Mouse (Mus musculus) forebrain, embryonic 11.5 days (tissue): ENCODE measurements at regions not wholly inside any gene's neighbourhood (a gene's known extent, or its start where the extent isn't known, plus 50 kb on each side); places are given as distances from the start of the nearest gene placed in this dataset.

Source experiments
- ATAC-seq: fragments of 200-750 bp; cut with Nextera tagmentation; replicated peaks from 2 replicates; pipeline ENCODE4 v1.8.0; 2017; ENCODE audit warnings: moderate TSS enrichment; ENCODE audit not compliant: low FRiP score
- DNase-seq: peaks from one replicate; pipeline ENCODE4 v3.0.0-alpha.2; 2017; ENCODE audit warnings: low spot score
- H3K27ac ChIP-seq: fragments of 300-500 bp; sonication (generic); 2 replicates; pipeline ENCODE4 v1.5.1; 2014; ENCODE audit warnings: low read depth, low read length
- H3K27me3 ChIP-seq: fragments of 300-500 bp; sonication (generic); 2 replicates; pipeline ENCODE4 v1.6.1; 2014; ENCODE audit warnings: mild to moderate bottlenecking, low read length, mixed read lengths; ENCODE audit not compliant: control insufficient read depth, insufficient read depth
- H3K36me3 ChIP-seq: fragments of 300-500 bp; sonication (generic); 2 replicates; pipeline ENCODE4 v1.6.1; 2014; ENCODE audit warnings: mild to moderate bottlenecking, low read length, moderate library complexity, mixed read lengths; ENCODE audit not compliant: control insufficient read depth, insufficient read depth
- H3K4me1 ChIP-seq: fragments of 300-500 bp; sonication (generic); replicated peaks from 2 replicates; pipeline ENCODE4 v1.6.1; 2014; ENCODE audit warnings: low read length, mixed read lengths; ENCODE audit not compliant: control insufficient read depth, insufficient read depth
- H3K4me2 ChIP-seq: fragments of 300-500 bp; sonication (generic); 2 replicates; pipeline ENCODE4 v1.6.1; 2014; ENCODE audit warnings: low read depth, mild to moderate bottlenecking, low read length, moderate library complexity, mixed read lengths; ENCODE audit not compliant: severe bottlenecking
- H3K4me3 ChIP-seq: fragments of 300-500 bp; sonication (generic); 2 replicates; pipeline ENCODE4 v1.5.1; 2014; ENCODE audit warnings: low read depth, low read length
- H3K9ac ChIP-seq: fragments of 300-500 bp; sonication (generic); 2 replicates; pipeline ENCODE4 v1.6.1; 2014; ENCODE audit warnings: low read length
- H3K9me3 ChIP-seq: fragments of 300-500 bp; sonication (generic); 2 replicates; pipeline ENCODE4 v1.6.1; 2016; ENCODE audit warnings: low read length, mixed read lengths; ENCODE audit not compliant: control insufficient read depth
- WGBS: fragments of 180-500 bp; shearing (Covaris S2); extraction: QIAGEN DNeasy Blood & Tissue Kit; methylation state at CpG from one replicate; pipeline ENCODE4 v1.1.7; 2014; 5-methylcytosine and 5-hydroxymethylcytosine counted together

DNA sequence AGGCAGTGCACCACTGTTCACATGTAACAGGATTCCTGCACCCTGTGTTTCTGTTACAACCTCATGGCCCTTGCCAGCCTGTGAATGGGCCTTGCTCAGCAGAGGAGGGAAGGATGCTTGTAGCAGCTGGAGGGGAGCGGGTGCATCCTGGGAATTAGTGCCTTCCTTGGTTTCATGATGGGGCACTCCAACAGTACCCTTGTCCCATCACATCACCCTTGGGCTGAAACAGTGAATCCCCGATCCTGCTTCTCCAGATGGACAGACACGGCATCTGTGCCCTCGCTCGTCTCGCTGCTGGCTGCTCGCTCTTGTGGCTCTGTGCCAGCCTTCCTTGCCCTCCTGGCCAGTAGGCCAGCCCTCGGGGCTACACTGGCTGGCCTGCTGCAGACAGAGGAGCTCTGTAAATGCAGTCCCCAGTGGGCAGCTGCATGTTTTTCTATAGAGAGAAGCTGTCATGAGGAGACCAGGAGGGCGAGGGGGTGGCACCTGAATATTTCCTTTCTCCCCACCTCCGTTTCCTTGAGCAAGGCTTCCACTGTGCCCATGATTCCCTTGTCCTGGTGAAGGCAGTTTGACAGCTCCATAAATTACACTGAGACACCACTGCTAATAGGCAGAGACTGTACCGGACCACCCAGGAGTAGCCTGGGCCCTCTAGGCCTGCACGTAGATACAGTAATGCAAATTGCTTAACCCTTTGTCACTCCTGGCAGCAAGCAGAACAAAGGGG, 104.6 kb upstream of the Tut7 start:
- peaks cover 11% of the 10 kb centered on the region for H3K4me1 ChIP-seq
- 61% methylated on average over 12 of the region's 12 CpGs for WGBS

DNA sequence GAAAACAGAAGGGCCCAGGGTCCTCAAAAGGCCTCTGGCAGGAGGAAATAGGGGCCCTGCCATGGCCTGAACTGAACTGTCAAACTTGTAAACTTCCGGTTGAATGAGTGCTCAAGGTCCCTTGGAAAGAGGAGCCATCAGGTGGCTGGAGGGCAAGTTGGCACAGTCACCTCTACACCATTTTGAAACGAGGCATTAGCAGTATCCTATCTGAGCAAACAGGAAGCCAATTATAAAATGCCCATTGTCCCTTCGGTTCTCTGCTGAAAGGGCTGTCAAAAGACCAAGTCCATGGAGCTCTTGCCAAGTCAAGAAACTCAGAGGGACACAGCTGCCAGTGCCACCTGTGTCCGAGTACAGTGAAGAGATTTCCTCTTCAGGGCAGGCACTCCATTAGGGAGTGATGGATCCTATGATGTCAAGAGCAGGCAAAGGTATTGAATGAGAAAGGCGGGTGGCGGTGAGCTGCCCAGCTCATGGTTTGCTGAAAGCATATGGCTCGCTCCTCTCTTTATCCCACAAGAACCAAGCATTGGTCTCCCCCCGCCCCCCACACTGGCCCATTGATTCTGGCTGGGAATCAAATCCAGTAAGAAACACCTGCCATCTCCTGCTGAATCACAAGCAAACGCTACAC, 103.0 kb upstream of the Tut7 start:
- H3K9me3 ChIP-seq, result no peaks in the 10 kb centered on the region
- no peaks in the 10 kb centered on the region for H3K27me3 ChIP-seq
- ATAC-seq (peak; percentile 29; the same call in 1 of the 2 replicates), DNase-seq (no peak)
- H3K4me3 ChIP-seq, result no peak overlapping the region
- H3K4me1 ChIP-seq, result peaks cover 11% of the 10 kb centered on the region
- WGBS, result 59% methylated on average over 9 of the region's 9 CpGs
- no peaks in the 10 kb centered on the region for H3K36me3 ChIP-seq
- H3K9ac ChIP-seq, result no peak overlapping the region
- H3K4me2 ChIP-seq, result no peak overlapping the region
- H3K27ac ChIP-seq, result no peak overlapping the region

More for the DNA sequence above, 104.6 kb upstream of the Tut7 start:
- Histone ChIP-seq H3K36me3 (no peaks in the 10 kb centered on the region), H3K9me3 (no peaks in the 10 kb centered on the region), H3K9ac (no peak overlapping the region), H3K4me2 (no peak overlapping the region), H3K27me3 (no peaks in the 10 kb centered on the region), H3K4me3 (no peak overlapping the region), H3K27ac (0 out of 2 replicates have a peak overlapping the region, but pooled peaks have one; percentile 31)
- DNase-seq (peak; percentile 68), ATAC-seq (peak; percentile 81)

DNA sequence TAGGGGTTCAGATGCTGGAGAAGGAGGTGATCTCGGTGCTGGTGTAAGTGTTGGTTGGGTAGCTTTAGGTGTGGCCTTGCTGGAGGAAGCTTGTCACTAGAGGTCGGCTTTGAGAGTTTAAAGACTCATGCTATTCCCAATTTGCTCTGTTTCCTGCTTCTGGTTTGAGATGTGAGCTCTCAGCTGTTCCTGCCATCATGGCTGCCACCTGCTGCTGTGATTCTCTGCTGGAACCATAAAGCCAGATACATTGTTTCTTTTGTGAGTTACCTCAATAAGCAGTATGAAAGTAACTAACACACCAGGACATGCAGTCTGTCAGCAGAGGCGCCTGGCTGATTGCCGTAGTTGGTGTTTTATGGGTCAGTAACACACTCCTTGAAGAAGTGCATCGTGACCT, 94.2 kb upstream of the Tut7 start:
- Histone ChIP-seq H3K36me3 (no peaks in the 10 kb centered on the region), H3K27me3 (no peaks in the 10 kb centered on the region), H3K4me2 (no peak overlapping the region), H3K9ac (no peak overlapping the region), H3K9me3 (no peaks in the 10 kb centered on the region), H3K4me3 (no peak overlapping the region), H3K4me1 (no peaks in the 10 kb centered on the region), H3K27ac (no peak overlapping the region)
- DNase-seq (no peak), ATAC-seq (no peak)
- WGBS, result 89% methylated on average over 5 of the region's 5 CpGs

DNA sequence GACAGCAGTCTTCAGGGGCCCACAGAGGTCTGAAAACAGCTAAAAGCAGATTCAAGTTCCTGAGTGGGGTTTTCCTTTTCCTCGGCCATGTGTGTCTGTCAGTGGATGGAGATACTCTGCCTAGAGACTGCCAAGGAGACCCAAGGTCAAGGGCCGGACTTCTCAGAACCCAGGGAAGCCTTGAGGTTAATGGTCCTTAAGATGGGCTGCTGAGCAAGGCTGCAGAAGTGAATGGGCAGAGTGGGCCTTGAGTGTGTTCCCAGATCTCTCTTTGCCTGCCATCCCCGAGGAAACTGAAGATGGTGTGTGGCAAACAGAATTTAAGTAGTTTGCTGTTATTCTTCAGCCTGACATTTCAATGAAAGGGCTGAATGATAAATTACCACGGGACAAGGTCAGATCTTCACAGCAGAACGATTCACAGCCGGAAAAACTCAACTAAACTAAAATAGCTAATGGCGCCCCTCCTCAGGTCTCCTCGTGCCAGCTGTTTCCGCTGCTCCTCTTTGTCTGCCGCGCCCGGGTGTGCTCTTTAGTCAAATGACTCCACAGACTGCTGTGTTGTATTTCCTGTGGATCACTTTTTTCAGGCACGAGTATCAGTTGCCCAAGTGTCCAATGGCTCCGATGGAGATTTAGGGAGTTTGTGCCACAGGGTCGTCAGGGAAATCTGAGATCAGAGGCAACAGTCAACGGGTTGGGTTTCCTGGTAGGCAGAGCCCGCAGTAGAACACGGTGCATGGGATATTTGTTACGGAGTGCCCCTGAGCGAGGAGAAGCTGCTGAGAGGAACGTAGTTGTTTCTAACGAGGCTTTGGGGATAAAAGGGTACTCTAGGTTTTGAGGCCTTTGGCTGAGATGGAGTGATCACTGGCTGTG, 93.5 kb upstream of the Tut7 start:
- no peaks in the 10 kb centered on the region for H3K27me3 ChIP-seq
- no peak overlapping the region for H3K4me3 ChIP-seq
- no peaks in the 10 kb centered on the region for H3K36me3 ChIP-seq
- ATAC-seq, result no peak
- DNase-seq, result no peak
- no peaks in the 10 kb centered on the region for H3K9me3 ChIP-seq
- no peak overlapping the region for H3K4me2 ChIP-seq
- no peak overlapping the region for H3K27ac ChIP-seq
- 88% methylated on average over 22 of the region's 22 CpGs for WGBS
- H3K4me1 ChIP-seq, result no peaks in the 10 kb centered on the region
- no peak overlapping the region for H3K9ac ChIP-seq

GRCm38 (mm10) chr13:59915734-59916133, 92.8 kb upstream of the Tut7 start:
- ATAC-seq (no peak), DNase-seq (no peak)
- 89% methylated on average over 7 of the region's 7 CpGs for WGBS

DNA sequence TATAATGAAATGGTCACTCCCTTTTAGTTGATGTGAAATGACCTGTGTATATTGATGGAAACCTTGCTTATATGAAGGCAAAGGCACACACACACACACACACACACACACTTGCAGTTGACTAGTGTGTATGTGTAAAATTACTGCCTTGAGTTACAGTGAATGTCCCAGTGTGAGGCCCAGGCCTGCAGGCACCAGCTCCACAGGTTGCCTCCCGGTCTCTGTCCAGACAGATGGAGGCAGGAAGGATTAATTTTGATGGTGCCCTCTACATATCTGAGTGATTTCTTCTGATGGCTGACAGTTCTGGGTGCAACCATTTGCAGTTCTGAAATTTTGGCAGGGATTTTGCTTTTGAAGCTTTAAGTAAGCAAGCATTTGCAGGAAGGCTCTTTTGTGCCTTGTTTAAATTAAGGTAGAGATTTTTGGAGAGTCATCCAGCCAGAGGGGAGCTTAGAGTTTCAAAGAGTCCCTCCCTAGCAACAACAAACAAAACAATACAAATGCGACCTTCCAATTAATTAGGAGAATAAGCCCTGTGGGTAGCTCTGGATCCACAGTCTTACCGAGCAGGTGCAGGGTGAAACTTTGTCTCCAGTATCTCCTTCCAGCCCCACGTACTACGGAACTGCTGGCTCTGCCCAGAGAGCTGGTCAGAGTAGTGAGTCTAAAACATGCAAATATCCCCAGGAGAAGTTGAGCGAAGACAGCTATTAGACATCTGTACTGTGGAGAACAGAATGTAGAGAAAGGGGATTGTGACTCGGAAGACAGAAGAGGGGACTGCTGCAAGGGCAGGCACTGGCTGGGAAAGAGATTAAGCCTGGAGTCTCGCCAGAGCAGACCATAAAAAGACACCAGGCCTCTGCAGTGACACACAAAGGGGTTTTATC, 87.5 kb upstream of the Tut7 start:
- peak; percentile 65 for ATAC-seq
- Histone ChIP-seq H3K27ac (peak overlapping the region; percentile 58), H3K9ac (no peak overlapping the region), H3K4me3 (no peak overlapping the region), H3K4me2 (no peak overlapping the region), H3K9me3 (no peaks in the 10 kb centered on the region; the same call in 1 of the 2 replicates), H3K36me3 (no peaks in the 10 kb centered on the region), H3K4me1 (no peaks in the 10 kb centered on the region; the same call in 1 of the 2 replicates), H3K27me3 (no peaks in the 10 kb centered on the region)
- 9% methylated on average over 8 of the region's 8 CpGs for WGBS
- DNase-seq, result no peak

More at GRCm38 (mm10) chr13:59915734-59916133, 92.8 kb upstream of the Tut7 start:
- Histone ChIP-seq H3K4me1 (no peaks in the 10 kb centered on the region; the same call in 1 of the 2 replicates), H3K9me3 (no peaks in the 10 kb centered on the region), H3K4me2 (no peak overlapping the region), H3K9ac (no peak overlapping the region), H3K36me3 (no peaks in the 10 kb centered on the region), H3K27ac (no peak overlapping the region), H3K4me3 (no peak overlapping the region), H3K27me3 (no peaks in the 10 kb centered on the region)

GRCm38 (mm10) chr13:59909400-59909799, 86.5 kb upstream of the Tut7 start:
- DNase-seq (no peak), ATAC-seq (no peak)
- Histone ChIP-seq H3K9ac (no peak overlapping the region), H3K4me3 (no peak overlapping the region), H3K9me3 (no peaks in the 10 kb centered on the region; the same call in 1 of the 2 replicates), H3K4me1 (no peaks in the 10 kb centered on the region; the same call in 1 of the 2 replicates), H3K36me3 (no peaks in the 10 kb centered on the region), H3K4me2 (no peak overlapping the region), H3K27me3 (no peaks in the 10 kb centered on the region), H3K27ac (no peak overlapping the region)
- 86% methylated on average over 4 of the region's 4 CpGs for WGBS

DNA sequence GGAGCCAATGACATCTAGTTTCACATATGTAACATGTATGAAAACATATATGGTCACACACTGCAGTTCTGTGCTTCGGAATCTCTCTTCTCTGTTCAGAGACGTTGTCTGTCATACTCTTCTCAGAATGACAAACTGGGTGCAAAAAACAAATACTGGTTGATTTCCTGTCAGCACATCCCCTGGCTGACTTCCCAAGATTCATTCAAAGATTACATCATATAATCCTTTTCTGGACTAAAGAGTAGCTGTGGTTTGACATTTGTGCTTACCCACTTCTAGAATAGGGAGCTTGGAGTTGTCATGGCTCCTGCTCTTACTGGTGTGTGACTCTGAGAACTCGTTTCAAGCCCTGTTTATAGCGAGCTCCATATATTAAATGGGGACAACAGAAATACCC, 85.8 kb upstream of the Tut7 start:
- no peaks in the 10 kb centered on the region for H3K27me3 ChIP-seq
- H3K4me3 ChIP-seq, result no peak overlapping the region
- H3K9me3 ChIP-seq, result no peaks in the 10 kb centered on the region; the same call in 1 of the 2 replicates
- no peak overlapping the region for H3K4me2 ChIP-seq
- H3K4me1 ChIP-seq, result no peaks in the 10 kb centered on the region; the same call in 1 of the 2 replicates
- no peak overlapping the region for H3K27ac ChIP-seq
- no peak overlapping the region for H3K9ac ChIP-seq
- no peak for DNase-seq
- H3K36me3 ChIP-seq, result no peaks in the 10 kb centered on the region
- 93% methylated on average over 4 of the region's 4 CpGs for WGBS
- ATAC-seq, result no peak
